Mouse (Mus musculus): ENCODE results near the gene Dtd1.

The Dtd1 gene

GRCm38 (mm10) chr2:144640101-144640500 is 40.4 kb downstream of the Dtd1 start:
- DNase-seq (ENCODE audit: low read depth, low spot score), result no peak

GRCm38 (mm10) chr2:144641991-144642390 is 42.3 kb downstream of the Dtd1 start:
- DNase-seq (ENCODE audit: low read depth, low spot score), result no peak

- DNase-seq (ENCODE audit: low read depth, low spot score), result no peak
Measured at GRCm38 (mm10) chr2:144646360-144646759, 46.7 kb downstream of the Dtd1 start.

DNA sequence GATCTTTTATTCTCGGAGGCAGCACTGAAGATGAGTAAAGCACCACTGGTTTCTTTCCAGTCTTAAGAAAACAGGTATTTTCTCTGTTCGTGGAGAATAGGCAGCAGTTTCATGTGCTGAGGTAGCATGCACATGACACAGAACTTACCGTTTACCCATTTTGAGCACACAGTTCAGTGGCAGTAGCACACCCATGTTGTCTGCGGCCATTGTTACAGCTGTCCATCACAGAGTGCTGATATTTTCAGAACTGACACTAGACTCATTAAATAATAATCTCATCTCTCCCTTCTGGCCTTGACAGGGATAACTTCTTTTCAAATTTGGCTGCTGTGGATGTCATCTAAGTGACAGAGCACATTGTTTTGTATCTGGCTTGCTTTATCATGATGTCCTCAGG is 47.5 kb downstream of the Dtd1 start:
- no peak for DNase-seq (ENCODE audit: low read depth, low spot score)

GRCm38 (mm10) chr2:144649960-144650359 is 50.3 kb downstream of the Dtd1 start:
- DNase-seq (ENCODE audit: low read depth, low spot score), result no peak

GRCm38 (mm10) chr2:144652841-144653240 is 53.1 kb downstream of the Dtd1 start:
- no peak for DNase-seq (ENCODE audit: low read depth, low spot score)

DNA sequence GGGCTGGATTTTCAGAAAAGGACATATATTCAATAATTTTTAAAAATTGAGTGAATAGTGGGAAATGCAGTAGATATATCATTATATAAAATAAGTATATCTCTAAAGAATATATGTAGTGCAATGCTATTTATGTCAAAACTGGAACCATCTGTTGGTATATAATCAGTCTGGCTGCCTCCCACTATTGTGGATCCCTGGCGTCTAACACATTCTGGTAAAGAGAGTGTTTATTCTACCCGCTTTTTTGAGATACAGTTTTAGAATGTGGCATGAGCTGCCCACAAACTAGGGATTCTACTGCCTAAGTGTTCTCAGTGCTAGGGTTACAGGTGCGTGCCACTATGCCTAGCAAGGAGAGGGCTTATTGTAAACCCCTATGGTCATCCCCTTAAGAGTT is 55.6 kb downstream of the Dtd1 start:
- no peak for DNase-seq (ENCODE audit: low read depth, low spot score)

- no peak for DNase-seq (ENCODE audit: low read depth, low spot score)
Measured at GRCm38 (mm10) chr2:144668507-144668906, 68.8 kb downstream of the Dtd1 start.

GRCm38 (mm10) chr2:144670289-144670930 is 70.7 kb downstream of the Dtd1 start:
- no peak for DNase-seq (ENCODE audit: low read depth, low spot score)

DNA sequence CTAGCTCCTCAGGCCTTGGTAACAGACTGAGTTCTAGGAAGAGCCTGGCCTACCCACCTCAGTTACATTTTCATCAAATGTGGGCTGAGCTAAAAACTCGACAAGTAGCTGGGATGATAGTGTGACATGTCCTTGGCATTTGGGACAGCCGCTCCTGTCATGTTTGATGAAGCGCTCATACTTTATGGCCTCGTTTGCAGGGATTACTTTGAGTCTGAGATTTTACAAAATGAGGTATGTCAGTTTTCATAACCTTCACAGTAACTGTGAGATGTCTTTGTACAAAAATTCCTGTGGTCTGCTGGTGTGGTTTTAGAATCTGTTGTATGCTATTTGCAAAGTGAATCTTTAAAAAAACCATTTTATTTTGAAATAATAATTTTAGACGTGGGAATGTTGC is 72.7 kb downstream of the Dtd1 start:
- no peak for DNase-seq (ENCODE audit: low read depth, low spot score)

DNA sequence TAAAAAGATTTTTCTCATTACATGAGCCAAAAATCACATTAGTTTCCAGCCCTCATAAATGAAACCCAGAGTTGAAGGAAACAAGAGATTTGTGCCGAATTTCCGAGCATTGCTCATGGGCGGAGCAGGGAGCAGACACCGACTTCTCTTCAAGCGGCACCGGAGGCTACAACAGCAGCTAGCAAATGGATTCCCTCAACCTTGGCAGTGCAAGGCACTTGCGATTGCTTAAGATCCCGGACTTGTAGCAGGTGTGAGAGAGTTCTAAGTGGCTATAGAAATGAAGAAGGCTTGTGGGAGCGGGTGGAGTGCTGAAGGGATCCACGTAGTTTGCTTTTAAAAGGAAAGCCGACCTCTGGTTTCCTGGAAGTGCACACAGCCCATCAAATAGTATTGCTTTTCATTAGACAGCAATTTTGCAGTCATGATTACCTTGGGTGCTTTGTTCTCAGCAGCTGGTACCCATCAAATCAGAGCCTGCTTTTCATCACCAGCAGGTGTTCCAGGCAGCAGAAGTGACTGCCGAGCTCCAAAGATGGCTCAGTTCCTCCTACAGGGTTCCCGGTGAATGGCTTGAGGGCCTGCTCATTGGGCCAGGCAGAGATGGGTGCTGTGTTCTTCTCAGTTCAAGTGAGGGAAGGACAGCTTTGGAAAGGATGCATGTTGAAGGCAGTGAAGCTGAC is 77.0 kb downstream of the Dtd1 start:
- DNase-seq (ENCODE audit: low read depth, low spot score), result no peak

GRCm38 (mm10) chr2:144677229-144677571 is 77.5 kb downstream of the Dtd1 start:
- DNase-seq (ENCODE audit: low read depth, low spot score), result no peak

DNA sequence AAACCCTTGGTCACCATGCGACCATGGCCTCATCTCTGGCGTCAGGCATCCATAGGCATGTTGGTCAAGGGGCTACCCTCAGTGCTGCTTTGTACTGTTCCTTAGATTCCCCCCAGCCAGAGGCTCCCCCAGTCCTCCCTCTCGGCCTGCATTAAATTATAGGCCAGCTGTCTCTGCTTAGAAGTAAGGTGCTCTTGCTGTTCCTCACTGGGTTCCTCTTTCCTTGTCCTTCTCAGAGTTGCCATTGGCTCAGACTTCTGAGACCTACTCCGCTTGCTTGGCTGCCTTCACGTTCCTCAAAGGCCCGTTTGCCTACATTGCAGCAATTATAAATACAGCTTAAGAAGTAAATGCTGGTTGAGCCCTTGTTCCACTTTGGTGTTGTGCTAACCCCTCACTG is 79.1 kb downstream of the Dtd1 start:
- DNase-seq (ENCODE audit: low read depth, low spot score), result no peak

DNA sequence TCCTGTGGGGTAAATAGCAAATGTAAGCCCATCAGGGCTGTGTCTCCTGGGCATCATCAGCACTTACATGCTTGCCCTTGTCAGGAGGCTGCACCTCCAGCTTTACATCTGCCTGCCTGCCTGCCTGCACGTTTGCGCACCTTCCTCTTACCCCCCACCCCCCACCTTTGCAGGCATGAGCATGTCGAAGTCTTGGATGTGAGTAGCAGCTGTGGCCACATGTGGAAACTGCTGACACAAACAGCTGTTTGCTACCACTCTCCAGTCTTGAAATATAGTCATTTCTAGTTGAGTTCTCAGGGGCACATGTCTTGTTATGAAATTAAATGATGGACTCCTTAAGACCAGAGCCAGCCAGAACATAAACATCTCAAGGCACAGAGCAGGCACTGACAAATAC is 79.7 kb downstream of the Dtd1 start:
- DNase-seq (ENCODE audit: low read depth, low spot score), result no peak

DNA sequence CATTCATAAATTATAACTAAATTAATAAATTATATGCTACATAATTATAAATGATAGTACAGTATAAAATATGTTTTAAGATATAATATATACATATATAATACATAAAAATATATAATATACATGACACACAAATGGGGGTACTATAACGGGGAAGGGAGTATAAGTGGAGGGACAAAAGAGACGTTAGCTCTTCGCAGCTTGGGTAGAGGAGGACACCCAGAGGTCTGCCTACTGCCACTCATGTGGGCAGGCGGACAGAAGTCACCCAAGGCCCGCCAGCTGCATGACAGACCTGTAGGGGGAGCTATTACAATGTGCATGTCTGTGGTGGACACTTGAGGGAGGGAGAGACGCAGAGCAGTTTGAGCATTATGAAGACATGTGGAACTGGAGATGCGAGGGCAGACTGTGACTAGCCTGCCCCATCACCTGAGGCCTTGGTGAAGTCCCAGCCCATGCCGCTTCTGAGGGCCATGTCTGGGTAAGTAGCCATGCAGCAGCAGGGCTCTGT is 92.6 kb downstream of the Dtd1 start:
- DNase-seq (ENCODE audit: low read depth, low spot score), result no peak

DNA sequence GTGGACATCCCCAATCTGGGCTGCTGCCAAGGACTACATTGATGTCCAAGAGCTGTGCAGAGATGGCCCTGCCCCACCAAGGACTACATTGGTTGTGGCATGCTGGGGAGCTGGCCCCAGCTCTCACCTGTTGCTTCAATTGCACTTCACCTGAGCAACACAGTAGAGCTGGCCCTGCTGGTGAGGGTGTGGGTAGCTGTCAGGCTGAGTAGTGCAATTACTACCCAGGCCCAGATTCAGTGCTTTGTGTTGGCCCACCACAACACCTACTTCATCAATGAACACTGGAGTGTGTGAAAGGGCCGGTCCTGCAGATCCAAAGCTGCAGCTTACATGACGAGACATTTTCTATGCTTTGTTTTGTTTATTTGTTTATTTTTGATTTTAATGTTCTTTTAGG is 93.1 kb downstream of the Dtd1 start:
- no peak for DNase-seq (ENCODE audit: low read depth, low spot score)

DNA sequence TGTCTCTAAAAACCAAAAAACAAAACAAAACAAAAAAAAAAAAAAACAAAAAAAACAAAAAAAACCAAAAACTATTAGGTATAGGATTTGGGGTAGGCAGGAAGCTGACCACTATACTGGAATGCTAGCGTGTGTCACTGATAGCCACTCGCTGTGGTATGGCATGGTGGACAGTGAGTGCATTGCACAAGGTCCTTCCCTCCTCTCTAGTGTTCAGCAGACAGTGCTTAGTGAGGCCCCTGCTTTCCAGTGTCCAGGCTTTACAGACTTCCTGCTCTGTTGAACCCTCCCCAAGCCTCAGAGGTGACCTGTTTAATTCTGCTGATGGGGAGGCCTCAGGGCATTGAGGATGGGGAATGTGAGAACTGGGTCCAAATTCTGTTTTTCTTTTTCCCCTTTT is 95.2 kb downstream of the Dtd1 start:
- no peak for DNase-seq (ENCODE audit: low read depth, low spot score)

DNA sequence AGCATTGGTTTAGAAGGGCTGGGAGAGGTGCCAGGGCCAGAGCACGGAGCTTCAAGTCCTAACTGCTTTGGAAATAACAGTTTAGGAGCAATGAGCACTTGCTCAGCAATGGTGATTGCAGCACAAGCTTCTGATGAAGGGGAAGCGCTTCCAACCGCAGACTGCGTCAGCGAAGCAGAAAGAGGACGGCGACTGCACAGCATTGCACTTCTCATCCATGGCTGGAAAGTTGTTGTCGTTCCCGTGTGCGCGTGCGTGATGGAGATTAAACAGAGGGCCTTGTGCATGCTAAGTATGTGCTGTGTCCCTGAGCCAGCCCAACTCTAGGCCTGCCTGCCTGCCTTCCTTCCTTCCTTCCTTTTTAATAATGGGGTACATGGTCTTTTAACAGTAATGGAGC is 98.3 kb downstream of the Dtd1 start:
- DNase-seq (ENCODE audit: low read depth, low spot score), result no peak

- no peak for DNase-seq (ENCODE audit: low read depth, low spot score)
Measured at GRCm38 (mm10) chr2:144700608-144701007, 100.9 kb downstream of the Dtd1 start.

- DNase-seq (ENCODE audit: low read depth, low spot score), result no peak
Measured at GRCm38 (mm10) chr2:144701415-144702149, 101.9 kb downstream of the Dtd1 start.

- no peak for DNase-seq (ENCODE audit: low read depth, low spot score)
Measured at GRCm38 (mm10) chr2:144709285-144709684, 109.6 kb downstream of the Dtd1 start.

- no peak for DNase-seq (ENCODE audit: low read depth, low spot score)
Measured at GRCm38 (mm10) chr2:144709704-144710103, 110.0 kb downstream of the Dtd1 start.

DNA sequence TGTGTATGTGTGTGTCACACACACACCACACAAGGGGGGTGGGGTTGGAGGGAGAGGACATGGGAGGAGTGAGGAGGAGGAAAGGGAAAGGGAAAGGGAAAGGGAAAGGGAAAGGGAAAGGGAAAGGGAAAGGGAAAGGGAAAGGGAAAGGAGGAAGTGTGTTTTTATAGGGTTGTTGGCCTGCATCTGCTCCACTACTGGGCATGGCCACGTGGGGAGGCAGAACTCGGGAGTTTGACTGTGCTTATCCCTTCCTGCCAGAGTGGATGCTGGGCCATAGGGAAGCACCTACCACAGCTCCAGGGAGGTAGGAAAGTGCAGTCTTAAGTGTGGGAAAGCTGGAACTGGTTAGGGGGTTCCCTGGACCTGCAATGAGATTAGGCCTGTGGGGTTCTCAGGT is 114.9 kb downstream of the Dtd1 start:
- no peak for DNase-seq (ENCODE audit: low read depth, low spot score)
